Mouse (Mus musculus): ENCODE results near the gene Apbb2.
"Not testable (repeated sequence)": the region's sequence is repeated elsewhere in the genome, so short reads cannot be mapped to it uniquely, and the experiment has no call there.

Apbb2 gene

DNA sequence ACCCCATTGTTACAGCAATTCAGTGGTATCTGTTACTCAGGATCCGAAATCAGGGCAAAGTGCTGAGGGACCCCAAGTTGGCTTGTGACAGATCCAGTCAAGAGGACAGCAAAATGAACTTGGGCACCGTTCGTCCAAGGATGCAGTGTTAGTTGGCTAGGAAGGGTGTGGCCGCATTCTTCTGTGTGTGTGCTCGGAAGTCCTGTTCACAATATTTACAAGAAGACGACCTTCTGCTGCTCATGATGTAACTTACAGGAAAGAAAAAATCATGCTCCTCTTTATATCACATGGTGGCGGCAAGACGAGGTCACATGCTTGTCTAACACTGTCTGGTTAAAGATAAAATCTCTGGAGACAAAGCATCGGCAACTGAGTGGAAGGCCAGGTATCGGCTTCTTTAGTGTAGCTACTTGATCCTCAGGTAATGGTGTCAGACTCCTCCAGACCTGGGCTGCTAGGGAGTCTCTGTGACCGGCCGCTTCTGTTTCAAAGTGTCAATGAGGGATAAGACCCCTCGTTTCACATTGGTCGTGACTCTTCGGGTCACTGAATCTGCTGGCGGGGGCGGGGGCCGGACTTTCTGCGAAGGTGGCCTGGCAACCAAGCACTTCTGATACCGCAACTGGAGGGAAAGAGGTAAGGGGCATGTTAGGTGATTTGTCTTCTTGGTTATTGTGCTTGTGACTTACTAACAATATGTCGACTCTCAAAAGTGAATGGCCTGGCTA is 316.3 kb downstream of the Apbb2 start:
- DNase-seq (ENCODE audit: low read depth, low spot score): no peak

DNA sequence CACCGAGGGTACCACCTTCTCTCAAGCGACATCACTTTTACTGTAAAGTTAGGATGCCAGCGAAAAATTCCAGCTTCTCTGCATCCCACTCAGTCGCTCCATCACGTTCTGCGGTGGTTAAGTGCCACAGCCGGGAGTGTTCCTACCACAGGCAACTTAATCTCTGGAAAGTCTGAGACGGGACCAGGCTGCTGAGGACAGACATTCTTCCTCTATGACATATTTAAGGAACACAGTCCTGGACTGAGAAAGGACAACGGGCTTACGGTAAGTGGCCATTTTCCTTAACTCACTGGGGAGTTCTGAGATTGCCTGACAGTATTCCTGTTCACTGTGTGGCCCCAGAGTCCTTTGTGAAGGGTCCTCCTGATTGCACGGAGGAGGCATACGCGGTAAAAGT is 318.0 kb downstream of the Apbb2 start:
- no peak for DNase-seq (ENCODE audit: low read depth, low spot score)

DNA sequence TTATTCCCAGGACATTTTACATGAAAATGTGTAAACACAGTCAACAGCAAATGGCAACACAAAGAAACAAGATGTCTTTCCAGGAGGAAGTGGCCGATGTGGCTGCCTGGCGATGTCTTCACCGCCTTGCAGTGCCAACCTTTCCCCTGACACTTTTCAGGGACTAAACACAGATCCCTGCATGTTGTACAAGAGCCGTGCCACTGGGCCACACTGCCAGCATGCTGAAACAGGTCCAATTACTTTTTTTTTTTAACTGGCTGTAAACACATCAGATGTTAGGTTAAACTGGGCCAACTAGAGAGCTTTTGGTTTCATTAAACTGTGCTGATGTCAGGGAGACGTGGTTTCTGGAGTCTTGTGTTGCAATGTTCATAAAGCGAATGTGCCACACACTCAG is 319.7 kb downstream of the Apbb2 start:
- no peak for DNase-seq (ENCODE audit: low read depth, low spot score)

DNA sequence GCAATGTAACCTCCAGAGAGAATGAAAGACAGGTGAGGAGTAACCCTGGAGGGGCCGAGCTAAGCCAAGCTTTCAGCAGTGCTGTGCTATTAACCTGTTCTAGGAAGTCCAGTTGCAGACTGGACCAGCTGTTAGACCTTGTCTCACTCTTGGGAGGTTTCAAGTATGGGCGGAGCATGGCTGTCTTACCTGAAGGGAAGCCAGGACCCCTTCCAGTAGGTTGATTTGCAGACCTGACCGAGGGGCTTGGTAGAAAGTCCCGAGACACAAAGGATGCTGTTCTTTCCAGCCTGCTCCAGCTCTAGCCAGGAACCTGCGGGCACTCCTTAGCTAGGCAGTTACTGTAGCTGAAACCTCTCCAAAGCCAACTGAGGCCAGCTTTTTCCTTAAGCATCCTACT is 322.5 kb downstream of the Apbb2 start:
- DNase-seq (ENCODE audit: low read depth, low spot score): no peak

DNA sequence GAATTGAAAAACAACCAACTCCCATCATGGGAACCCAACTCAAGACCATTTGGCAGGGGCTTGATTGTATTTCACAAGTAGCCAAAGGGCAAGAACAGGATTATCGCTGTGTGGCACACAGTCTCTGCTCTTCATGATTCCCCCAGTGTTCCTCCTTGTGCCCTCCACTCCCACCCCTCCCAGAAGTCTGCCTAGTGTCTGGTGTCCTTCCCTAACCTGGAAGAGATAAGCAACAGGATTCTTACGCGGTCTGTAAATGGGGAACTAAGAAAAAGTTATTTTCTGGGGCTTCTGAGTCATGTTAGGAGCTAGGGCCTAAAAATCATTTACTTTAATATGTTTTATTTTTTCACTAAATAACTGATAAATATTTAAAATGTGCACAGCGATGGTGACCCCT is 323.6 kb downstream of the Apbb2 start:
- DNase-seq (ENCODE audit: low read depth, low spot score): no peak

DNA sequence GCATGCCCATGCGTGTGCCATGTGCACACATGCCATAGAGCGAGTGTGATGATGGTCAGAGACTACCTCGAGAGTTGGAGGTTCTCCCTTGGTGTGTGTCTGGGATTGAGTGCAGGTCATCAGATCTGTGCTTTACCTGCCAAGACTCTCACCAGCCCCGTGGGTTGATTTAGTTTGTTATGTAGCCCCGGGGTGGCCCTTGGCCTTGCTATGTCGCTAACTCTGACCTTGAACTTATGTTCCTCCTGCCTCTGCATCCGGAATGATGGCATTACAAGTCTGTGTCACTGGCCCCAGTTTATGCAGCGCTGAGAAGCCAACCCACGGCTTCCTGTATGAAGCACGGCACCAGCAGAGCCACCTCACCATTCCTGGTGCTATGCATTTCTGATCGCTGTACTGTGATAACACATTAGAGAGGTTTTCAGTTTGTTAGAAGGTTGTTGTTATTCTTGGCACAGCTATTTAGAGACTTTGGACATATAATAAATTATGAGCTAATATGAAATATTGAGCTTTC is 324.4 kb downstream of the Apbb2 start:
- DNase-seq (ENCODE audit: low read depth, low spot score): no peak

DNA sequence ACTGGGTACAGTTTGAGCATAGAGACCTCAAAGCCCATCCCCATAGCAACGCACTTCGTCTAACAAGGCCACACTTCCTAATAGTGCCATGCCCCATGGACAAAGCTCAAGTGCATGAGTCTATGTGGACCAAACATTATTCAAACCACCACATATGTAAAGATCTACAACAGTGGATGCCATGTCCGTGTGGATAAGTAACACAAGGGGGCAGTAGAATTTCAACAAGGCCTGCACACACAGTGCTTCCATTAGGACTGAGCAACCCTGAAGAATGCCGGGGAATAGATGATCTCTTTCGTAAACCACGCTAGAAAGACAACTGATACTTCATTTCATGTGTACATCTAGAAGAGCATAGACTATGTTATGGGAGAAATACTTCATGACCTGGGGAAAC is 337.8 kb downstream of the Apbb2 start:
- DNase-seq (ENCODE audit: low read depth, low spot score): no peak

DNA sequence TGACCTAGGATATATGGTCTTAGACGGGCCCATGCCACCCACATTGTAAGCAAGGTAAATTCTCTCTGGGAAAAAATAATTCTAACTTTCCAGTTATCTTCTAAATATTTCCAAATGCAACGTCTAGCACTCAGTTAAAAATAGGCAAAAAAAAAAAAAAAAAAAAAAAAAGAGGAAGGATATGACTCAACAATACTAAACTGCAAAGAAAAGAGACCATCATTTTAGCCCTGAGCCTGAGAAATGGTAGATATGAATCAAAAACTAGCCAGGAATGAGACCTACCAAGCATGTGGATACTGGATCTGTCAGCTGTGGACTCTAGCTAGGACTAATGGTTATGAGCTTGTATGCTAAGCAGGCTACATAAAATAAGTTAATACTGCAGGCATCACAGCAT is 338.9 kb downstream of the Apbb2 start:
- no peak for DNase-seq (ENCODE audit: low read depth, low spot score)

DNA sequence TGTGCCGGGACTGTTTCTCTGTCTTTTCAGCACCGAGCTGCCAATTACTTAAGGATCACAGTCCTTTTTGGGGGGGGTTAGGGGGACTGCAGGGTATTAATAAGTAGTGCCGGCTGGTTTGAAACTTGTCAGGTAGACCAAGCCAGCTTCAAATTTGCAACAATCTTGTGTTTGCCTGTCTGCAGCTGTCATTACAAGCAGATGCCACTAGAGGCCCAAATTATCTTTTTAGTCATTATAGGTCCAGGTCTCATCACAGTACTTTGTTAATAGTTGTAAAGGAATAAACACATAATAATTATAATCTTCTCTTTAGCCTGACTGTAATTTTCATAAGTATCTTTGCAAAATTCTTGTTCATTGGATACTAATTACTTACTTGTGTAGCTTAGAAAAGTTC is 344.2 kb downstream of the Apbb2 start:
- DNase-seq (ENCODE audit: low read depth, low spot score): no peak

DNA sequence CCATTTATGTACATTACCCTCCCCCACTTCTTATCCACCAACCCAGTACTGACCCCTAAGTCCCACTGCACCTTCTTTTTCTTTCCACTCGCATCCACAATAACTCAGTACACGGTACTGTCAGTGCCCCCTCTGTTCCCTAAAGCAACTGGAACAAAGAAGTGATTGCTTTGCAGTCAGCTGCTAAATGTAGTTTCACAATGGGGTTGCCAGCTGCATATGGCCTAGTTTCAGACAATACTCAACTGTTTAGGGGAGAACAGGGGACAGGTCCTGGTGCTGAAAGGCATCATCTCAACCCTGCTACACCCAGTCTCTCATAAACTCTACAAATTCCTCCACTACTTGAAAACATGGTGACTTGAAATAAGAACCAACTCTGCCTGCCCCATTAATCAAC is 347.4 kb downstream of the Apbb2 start:
- DNase-seq (ENCODE audit: low read depth, low spot score): no peak

DNA sequence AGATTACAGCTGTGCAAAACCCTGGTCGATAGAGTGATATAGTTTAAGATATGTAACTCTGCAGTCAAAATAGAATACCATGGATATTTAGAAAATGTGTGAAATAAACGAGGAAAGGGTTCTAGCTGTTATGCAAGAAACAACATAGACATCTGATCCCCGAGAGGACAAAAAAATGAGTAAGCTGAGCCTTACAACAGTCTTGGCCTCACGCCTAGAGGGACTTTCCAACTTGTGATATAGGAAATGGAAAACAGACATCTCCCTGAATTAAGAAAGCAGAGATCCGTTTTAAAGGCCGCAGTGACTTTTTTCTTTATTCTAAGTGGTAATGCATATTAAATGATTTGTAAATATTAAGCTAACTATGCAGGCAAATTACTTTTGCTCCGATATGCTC is 349.0 kb downstream of the Apbb2 start:
- DNase-seq (ENCODE audit: low read depth, low spot score): no peak

DNA sequence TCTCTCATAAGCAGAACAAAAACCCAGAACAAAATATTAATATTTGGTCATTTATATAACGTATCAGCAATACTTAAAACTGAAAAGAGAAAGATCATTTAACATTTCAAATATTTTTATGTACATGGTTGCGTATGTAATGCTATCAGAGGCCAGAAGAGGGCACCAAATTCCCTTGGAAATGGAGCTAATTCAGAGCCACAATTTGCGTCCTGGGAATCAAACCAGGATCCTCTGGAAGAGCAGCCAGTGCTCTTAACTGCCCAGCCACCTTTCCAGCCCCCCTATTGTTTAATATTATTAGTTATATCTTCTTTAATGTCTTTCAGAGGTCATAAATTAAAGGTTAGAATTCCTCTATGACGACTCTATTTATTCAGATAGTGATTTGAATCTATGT is 355.2 kb downstream of the Apbb2 start:
- no peak for DNase-seq (ENCODE audit: low read depth, low spot score)

DNA sequence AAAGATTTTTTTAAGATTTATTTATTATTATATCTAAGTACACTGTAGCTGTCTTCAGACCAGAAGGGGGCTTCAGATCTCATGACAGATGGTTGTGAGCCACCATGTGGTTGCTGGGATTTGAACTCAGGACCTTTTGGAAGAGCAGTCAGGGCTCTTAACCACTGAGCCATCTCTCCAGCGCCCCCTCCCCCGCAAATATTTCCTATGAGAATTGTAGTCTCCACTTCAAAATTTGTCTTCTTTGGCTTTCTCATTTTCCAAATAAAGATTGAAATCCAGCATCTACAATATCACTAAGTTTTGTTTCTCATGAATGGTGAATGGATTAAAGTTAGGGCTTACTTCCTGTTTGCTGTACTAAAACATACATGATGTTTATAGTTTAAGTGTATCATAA is 356.1 kb downstream of the Apbb2 start:
- DNase-seq (ENCODE audit: low read depth, low spot score): no peak

DNA sequence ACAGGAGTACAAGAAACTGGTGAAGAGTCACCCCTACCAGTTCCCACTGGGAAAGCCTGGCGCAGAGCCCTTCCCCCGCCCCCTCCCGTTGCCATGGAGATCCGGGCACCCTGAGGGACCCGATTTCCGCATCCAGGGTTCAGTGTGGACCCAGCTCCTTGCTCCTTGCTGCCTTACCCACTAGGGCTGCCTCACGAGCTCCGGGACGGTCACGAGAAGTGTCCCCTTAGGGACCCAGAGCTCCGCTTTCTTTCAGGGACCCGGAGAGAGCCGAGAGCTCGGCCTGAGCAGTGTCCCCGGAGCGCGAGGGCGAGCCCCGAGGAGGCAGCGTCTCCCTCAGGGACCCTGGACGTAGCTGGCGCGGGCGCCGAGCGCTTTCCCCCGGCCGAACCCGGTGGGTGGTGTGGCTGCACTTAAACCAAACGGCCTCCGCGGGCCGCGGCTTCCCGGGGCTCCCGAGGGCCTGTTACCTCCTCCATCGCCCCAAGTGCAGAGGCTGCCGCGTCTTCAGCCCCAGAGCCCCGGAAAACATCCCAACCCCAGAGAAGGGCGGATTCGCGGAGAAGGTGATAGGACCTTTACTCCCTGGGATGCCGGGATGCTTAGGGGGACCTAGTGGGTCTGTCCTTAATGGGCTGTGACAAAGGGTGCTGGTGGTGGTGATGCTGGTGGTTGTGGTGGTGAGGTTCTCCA is 358.7 kb downstream of the Apbb2 start, which contains the start of gene Nsun7:
Gene Nsun7, plus strand, starts transcription at position 142 of the 693 bp plus-strand sequence.
- DNase-seq (ENCODE audit: low read depth, low spot score): peak; percentile 48

DNA sequence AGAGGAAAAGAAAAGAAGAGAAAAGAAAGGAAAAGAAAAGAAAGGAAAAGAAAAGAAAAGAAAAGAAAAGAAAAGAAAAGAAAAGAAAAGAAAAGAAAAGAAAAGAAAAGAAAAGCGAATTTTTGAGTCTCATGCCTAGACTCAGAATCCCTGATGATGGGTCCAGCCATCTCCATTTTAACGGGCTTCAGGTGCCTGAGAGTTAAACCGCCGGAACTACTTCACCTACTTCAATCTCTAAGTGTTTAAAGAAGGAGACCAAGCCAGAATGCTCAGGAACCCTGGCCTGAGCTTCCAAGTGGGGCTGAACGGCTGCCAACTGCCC is 359.2 kb downstream of the Apbb2 start:
- not testable (repeated sequence) for DNase-seq (ENCODE audit: low read depth, low spot score)

DNA sequence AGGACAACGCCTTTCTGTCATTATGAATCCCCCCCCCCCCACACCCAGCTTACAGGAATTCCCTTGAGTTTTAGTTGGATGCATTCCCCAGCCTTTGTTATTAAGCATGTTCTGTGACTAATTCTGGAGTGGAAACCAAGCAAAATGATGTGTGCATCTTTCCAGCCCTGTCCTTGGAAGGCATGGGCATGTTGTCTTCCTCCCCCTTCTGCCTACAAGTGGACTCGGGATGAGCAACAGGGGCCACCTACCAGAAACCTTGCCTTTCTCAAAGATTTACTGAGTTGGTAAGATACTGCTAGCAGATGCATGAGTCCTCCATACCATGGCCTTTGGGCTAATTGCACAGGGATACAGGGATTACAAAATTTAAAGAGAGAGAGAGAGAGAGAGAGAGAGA is 359.6 kb downstream of the Apbb2 start:
- DNase-seq (ENCODE audit: low read depth, low spot score): no peak

DNA sequence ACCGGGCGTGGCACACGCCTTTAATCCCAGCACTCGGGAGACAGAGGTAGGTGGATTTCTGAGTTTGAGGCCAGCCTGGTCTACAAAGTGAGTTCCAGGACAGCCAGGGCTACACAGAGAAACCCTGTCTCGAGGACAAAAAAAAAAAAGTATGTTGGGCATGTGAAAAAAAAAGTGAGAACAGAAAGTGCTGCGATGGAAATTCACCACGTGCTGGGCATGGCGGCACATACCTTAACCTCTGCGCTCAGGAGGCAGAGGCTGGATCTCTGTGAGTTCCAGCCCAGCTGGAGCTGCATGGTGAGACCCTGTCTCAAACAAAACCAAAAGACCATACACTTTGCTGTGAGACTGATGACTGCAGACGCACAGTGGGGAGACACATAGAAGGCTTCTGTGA is 363.5 kb downstream of the Apbb2 start:
- DNase-seq (ENCODE audit: low read depth, low spot score): no peak

DNA sequence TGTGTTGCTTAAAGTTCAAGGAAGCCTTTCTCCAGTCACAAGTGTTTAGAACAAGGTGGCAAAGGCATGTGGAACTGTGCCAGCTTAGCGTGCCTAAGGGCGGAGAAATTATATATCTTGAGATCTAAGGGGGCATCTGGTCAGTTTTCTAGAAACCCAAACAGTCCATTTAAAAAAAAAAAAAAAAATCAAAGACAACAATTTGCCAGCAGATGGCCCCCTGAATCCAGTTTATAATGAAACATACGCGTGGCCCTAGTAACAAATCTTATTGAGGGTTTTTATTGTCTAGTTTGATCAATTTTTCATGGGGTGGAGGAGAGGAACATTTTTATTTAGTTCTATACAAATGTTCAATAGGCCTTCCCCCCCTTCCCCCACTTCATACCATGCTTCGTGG is 365.4 kb downstream of the Apbb2 start:
- DNase-seq (ENCODE audit: low read depth, low spot score): no peak

All from retina, postnatal 7 days (tissue).